Mouse (Mus musculus): Measurements from ENCODE around the gene Fam50b. TPM values are rescaled to one million over a fixed set of nuclear protein-coding genes. Genes with fewer than 3 reads are reported as not detected.

Fam50b gene
- polyA plus RNA-seq, 1 experiment from 2014 or later, result 0.52 TPM

- H3K4me2 ChIP-seq (replicated peaks), result no peak overlapping the region
- no peak overlapping the region for H3K27ac ChIP-seq (replicated peaks)
- 76% methylated on average over 1 of the region's 1 CpGs for WGBS
- H3K4me1 ChIP-seq, result peaks cover 9% of the 10 kb centered on the region; the same call in 1 of the 2 replicates
- H3K9me3 ChIP-seq (replicated peaks), result no peaks in the 10 kb centered on the region
- no peaks in the 10 kb centered on the region for H3K36me3 ChIP-seq
- H3K27me3 ChIP-seq, result no peaks in the 10 kb centered on the region
- no peak overlapping the region for H3K4me3 ChIP-seq (replicated peaks)
- H3K9ac ChIP-seq, result no peak overlapping the region
- no peak for ATAC-seq (ENCODE audit: insufficient number of reproducible peaks, low FRiP score, low TSS enrichment, low read depth)
These were observed 4.0 kb downstream of the Fam50b start for GRCm38 (mm10) chr13:34738699-34738973.

GRCm38 (mm10) chr13:34739071-34739470, 4.4 kb downstream of the Fam50b start:
- H3K4me1 ChIP-seq, result peaks cover 9% of the 10 kb centered on the region; the same call in 1 of the 2 replicates
- 59% methylated on average over 3 of the region's 3 CpGs for WGBS
- no peaks in the 10 kb centered on the region for H3K27me3 ChIP-seq
- no peaks in the 10 kb centered on the region for H3K36me3 ChIP-seq
- ATAC-seq (ENCODE audit: insufficient number of reproducible peaks, low FRiP score, low TSS enrichment, low read depth), result no peak
- no peak overlapping the region for H3K4me2 ChIP-seq (replicated peaks)
- no peak overlapping the region for H3K27ac ChIP-seq (replicated peaks)
- no peak overlapping the region for H3K4me3 ChIP-seq (replicated peaks)
- no peaks in the 10 kb centered on the region for H3K9me3 ChIP-seq (replicated peaks)
- no peak overlapping the region for H3K9ac ChIP-seq

- Histone ChIP-seq H3K4me1 (no peaks in the 10 kb centered on the region), H3K27ac (replicated peaks) (no peak overlapping the region), H3K9me3 (replicated peaks) (no peaks in the 10 kb centered on the region), H3K4me2 (replicated peaks) (no peak overlapping the region), H3K36me3 (no peaks in the 10 kb centered on the region), H3K27me3 (no peaks in the 10 kb centered on the region), H3K9ac (no peak overlapping the region), H3K4me3 (replicated peaks) (no peak overlapping the region)
- 87% methylated on average over 9 of the region's 9 CpGs for WGBS
- no peak for ATAC-seq (ENCODE audit: insufficient number of reproducible peaks, low FRiP score, low TSS enrichment, low read depth)
These were observed 6.6 kb downstream of the Fam50b start for GRCm38 (mm10) chr13:34741254-34741653.

- no peaks in the 10 kb centered on the region for H3K4me1 ChIP-seq
- H3K9me3 ChIP-seq (replicated peaks), result no peaks in the 10 kb centered on the region
- no peaks in the 10 kb centered on the region for H3K36me3 ChIP-seq
- WGBS, result 82% methylated on average over 3 of the region's 3 CpGs
- no peak overlapping the region for H3K4me3 ChIP-seq (replicated peaks)
- H3K9ac ChIP-seq, result no peak overlapping the region
- H3K27ac ChIP-seq (replicated peaks), result no peak overlapping the region
- no peak for ATAC-seq (ENCODE audit: insufficient number of reproducible peaks, low FRiP score, low TSS enrichment, low read depth)
- no peak overlapping the region for H3K4me2 ChIP-seq (replicated peaks)
- H3K27me3 ChIP-seq, result no peaks in the 10 kb centered on the region
These were observed 7.3 kb downstream of the Fam50b start for GRCm38 (mm10) chr13:34741813-34742568.

- H3K4me3 ChIP-seq (replicated peaks), result no peak overlapping the region
- no peak overlapping the region for H3K27ac ChIP-seq (replicated peaks)
- no peaks in the 10 kb centered on the region for H3K27me3 ChIP-seq
- WGBS, result 93% methylated on average over 34 of the region's 34 CpGs
- H3K9ac ChIP-seq, result no peak overlapping the region
- H3K4me1 ChIP-seq, result no peaks in the 10 kb centered on the region
- H3K4me2 ChIP-seq (replicated peaks), result no peak overlapping the region
- ATAC-seq (ENCODE audit: insufficient number of reproducible peaks, low FRiP score, low TSS enrichment, low read depth), result no peak
- 0 out of 2 replicates have a peak, but pooled peaks cover 3% of the 10 kb centered on the region for H3K9me3 ChIP-seq (replicated peaks)
- no peaks in the 10 kb centered on the region for H3K36me3 ChIP-seq
These were observed 12.2 kb downstream of the Fam50b start for GRCm38 (mm10) chr13:34746811-34747210.

- H3K9ac ChIP-seq, result no peak overlapping the region
- no peak overlapping the region for H3K27ac ChIP-seq (replicated peaks)
- H3K9me3 ChIP-seq (replicated peaks), result 0 out of 2 replicates have a peak, but pooled peaks cover 3% of the 10 kb centered on the region
- H3K4me2 ChIP-seq (replicated peaks), result no peak overlapping the region
- H3K4me1 ChIP-seq, result no peaks in the 10 kb centered on the region
- H3K4me3 ChIP-seq (replicated peaks), result no peak overlapping the region
- no peak for ATAC-seq (ENCODE audit: insufficient number of reproducible peaks, low FRiP score, low TSS enrichment, low read depth)
- no peaks in the 10 kb centered on the region for H3K36me3 ChIP-seq
- WGBS, result 73% methylated on average over 3 of the region's 3 CpGs
- H3K27me3 ChIP-seq, result no peaks in the 10 kb centered on the region
These were observed 13.9 kb downstream of the Fam50b start for GRCm38 (mm10) chr13:34748530-34748929.

GRCm38 (mm10) chr13:34759202-34759601, 24.6 kb downstream of the Fam50b start:
- H3K9me3 ChIP-seq (replicated peaks), result no peaks in the 10 kb centered on the region
- H3K4me1 ChIP-seq, result peaks cover 9% of the 10 kb centered on the region
- no peaks in the 10 kb centered on the region for H3K27me3 ChIP-seq
- WGBS, result 98% methylated on average over 9 of the region's 9 CpGs
- no peak for ATAC-seq (ENCODE audit: insufficient number of reproducible peaks, low FRiP score, low TSS enrichment, low read depth)
- no peaks in the 10 kb centered on the region for H3K36me3 ChIP-seq
- no peak overlapping the region for H3K27ac ChIP-seq (replicated peaks)
- H3K9ac ChIP-seq, result no peak overlapping the region
- H3K4me3 ChIP-seq (replicated peaks), result no peak overlapping the region
- no peak overlapping the region for H3K4me2 ChIP-seq (replicated peaks)

GRCm38 (mm10) chr13:34760518-34761287, 26.1 kb downstream of the Fam50b start:
- no peaks in the 10 kb centered on the region for H3K27me3 ChIP-seq
- peak overlapping the region; percentile 24; the same call in 1 of the 2 replicates for H3K27ac ChIP-seq (replicated peaks)
- H3K4me1 ChIP-seq, result peaks cover 9% of the 10 kb centered on the region
- no peaks in the 10 kb centered on the region for H3K36me3 ChIP-seq
- no peak for ATAC-seq (ENCODE audit: insufficient number of reproducible peaks, low FRiP score, low TSS enrichment, low read depth)
- no peak overlapping the region for H3K4me3 ChIP-seq (replicated peaks)
- no peaks in the 10 kb centered on the region for H3K9me3 ChIP-seq (replicated peaks)
- H3K4me2 ChIP-seq (replicated peaks), result 0 out of 2 replicates have a peak overlapping the region, but pooled peaks have one; percentile 12
- no peak overlapping the region for H3K9ac ChIP-seq
- WGBS, result 7% methylated on average over 7 of the region's 7 CpGs

GRCm38 (mm10) chr13:34762136-34762535, 27.5 kb downstream of the Fam50b start:
- 70% methylated on average over 5 of the region's 5 CpGs for WGBS
- H3K36me3 ChIP-seq, result no peaks in the 10 kb centered on the region
- no peak overlapping the region for H3K9ac ChIP-seq
- H3K4me1 ChIP-seq, result peaks cover 9% of the 10 kb centered on the region
- no peak overlapping the region for H3K27ac ChIP-seq (replicated peaks)
- H3K9me3 ChIP-seq (replicated peaks), result no peaks in the 10 kb centered on the region
- no peak overlapping the region for H3K4me3 ChIP-seq (replicated peaks)
- H3K4me2 ChIP-seq (replicated peaks), result no peak overlapping the region
- H3K27me3 ChIP-seq, result no peaks in the 10 kb centered on the region
- ATAC-seq (ENCODE audit: insufficient number of reproducible peaks, low FRiP score, low TSS enrichment, low read depth), result no peak

GRCm38 (mm10) chr13:34762865-34763264, 28.2 kb downstream of the Fam50b start:
- H3K9ac ChIP-seq, result no peak overlapping the region
- no peak overlapping the region for H3K4me3 ChIP-seq (replicated peaks)
- no peak for ATAC-seq (ENCODE audit: insufficient number of reproducible peaks, low FRiP score, low TSS enrichment, low read depth)
- no peak overlapping the region for H3K4me2 ChIP-seq (replicated peaks)
- H3K27me3 ChIP-seq, result no peaks in the 10 kb centered on the region
- H3K4me1 ChIP-seq, result peaks cover 9% of the 10 kb centered on the region
- no peak overlapping the region for H3K27ac ChIP-seq (replicated peaks)
- H3K9me3 ChIP-seq (replicated peaks), result no peaks in the 10 kb centered on the region
- H3K36me3 ChIP-seq, result no peaks in the 10 kb centered on the region
- 51% methylated on average over 4 of the region's 4 CpGs for WGBS

GRCm38 (mm10) chr13:34765269-34765668, 30.6 kb downstream of the Fam50b start:
- peaks cover 9% of the 10 kb centered on the region for H3K4me1 ChIP-seq
- WGBS, result 85% methylated on average over 5 of the region's 5 CpGs
- no peak overlapping the region for H3K9ac ChIP-seq
- no peak overlapping the region for H3K4me3 ChIP-seq (replicated peaks)
- H3K27me3 ChIP-seq, result no peaks in the 10 kb centered on the region
- no peak for ATAC-seq (ENCODE audit: insufficient number of reproducible peaks, low FRiP score, low TSS enrichment, low read depth)
- no peak overlapping the region for H3K4me2 ChIP-seq (replicated peaks)
- no peaks in the 10 kb centered on the region for H3K36me3 ChIP-seq
- H3K27ac ChIP-seq (replicated peaks), result no peak overlapping the region
- H3K9me3 ChIP-seq (replicated peaks), result no peaks in the 10 kb centered on the region

Measured in embryonic facial prominence, embryonic 15.5 days (tissue).